30 mouse cellular contexts compared by ENCODE assay signal in the genomic region with DNA sequence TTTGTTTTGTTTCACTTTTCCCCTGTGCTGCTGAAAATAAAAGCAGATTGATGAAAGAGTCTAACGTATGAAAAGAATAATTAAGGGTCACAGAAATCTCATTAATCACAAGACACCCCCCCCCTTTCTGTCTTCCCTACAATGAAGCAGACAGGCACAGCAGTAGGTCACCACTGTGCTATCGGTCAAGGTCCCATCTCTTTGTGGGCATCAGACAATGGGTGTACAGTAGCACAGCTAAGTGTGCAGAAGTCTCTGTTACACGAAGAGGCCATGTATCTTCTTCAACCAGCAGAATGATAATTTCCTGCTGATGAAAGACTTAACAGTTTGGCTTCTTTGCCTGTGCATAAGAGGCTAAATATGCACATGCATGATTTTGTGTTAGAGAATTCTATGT. TPM values are rescaled to one million over a fixed set of nuclear protein-coding genes. Genes with fewer than 3 reads are reported as not detected.
"Had no signal": no experiment of that assay in that cellular context is flagged by ENCODE, and none has a peak within 500 bp of the region (broad histone marks: within the 10 kb centered on the region; RNA-seq: fewer than 3 reads in every experiment).

No protein-coding gene starts in this region.

- H3K9ac ChIP-seq: heart, embryonic 13.5 days; heart, embryonic 15.5 days; hindbrain, embryonic 15.5 days; kidney, embryonic 15.5 days; limb, embryonic 13.5 days; limb, embryonic 15.5 days; liver, embryonic 12.5 days; liver, embryonic 14.5 days had no signal

- DNase-seq: gastrocnemius, postnatal 14 days; gastrocnemius, postnatal 36 days; heart, adult 11 months; heart, adult 2 months; heart, postnatal 14 days; heart, postnatal 36 days; kidney, adult 11 months; kidney, adult 2 months; kidney, adult 9 months; kidney, postnatal 14 days; kidney, postnatal 36 days; layer of hippocampus, adult 9-11 months; layer of hippocampus, postnatal 36 days; left cerebral cortex, postnatal 4 days had no signal

- H3K36me3 ChIP-seq: heart, embryonic 15.5 days; hindbrain, embryonic 15.5 days; limb, embryonic 15.5 days; liver, embryonic 12.5 days had no signal

- H3K27me3 ChIP-seq: heart, embryonic 13.5 days; heart, embryonic 15.5 days; hindbrain, embryonic 15.5 days; kidney, embryonic 15.5 days; limb, embryonic 13.5 days; limb, embryonic 15.5 days; liver, embryonic 12.5 days had no signal

- H3K4me3 ChIP-seq: heart, adult 2 months; heart, embryonic 13.5 days; heart, embryonic 15.5 days; hindbrain, embryonic 15.5 days; kidney, embryonic 15.5 days; limb, embryonic 13.5 days; limb, embryonic 15.5 days; liver, embryonic 12.5 days had no signal

- H3K4me1 ChIP-seq: heart, embryonic 15.5 days; kidney, embryonic 15.5 days; liver, embryonic 12.5 days had no signal

- H3K9me3 ChIP-seq: heart, embryonic 13.5 days; heart, embryonic 15.5 days; hindbrain, embryonic 15.5 days; kidney, embryonic 15.5 days; limb, embryonic 13.5 days; limb, embryonic 15.5 days; liver, embryonic 12.5 days had no signal

- H3K4me2 ChIP-seq: heart, embryonic 11.5 days; heart, embryonic 13.5 days; heart, embryonic 15.5 days; hindbrain, embryonic 15.5 days; kidney, embryonic 15.5 days; limb, embryonic 13.5 days; limb, embryonic 15.5 days; liver, embryonic 12.5 days had no signal

- ATAC-seq: hindbrain, postnatal 0 days; intestine, embryonic 16.5 days; liver, embryonic 12.5 days had no signal

- H3K27ac ChIP-seq: heart, adult 2 months; heart, embryonic 13.5 days; heart, embryonic 15.5 days; hindbrain, embryonic 15.5 days; hindbrain, postnatal 0 days; kidney, embryonic 15.5 days; kidney, postnatal 0 days; limb, embryonic 13.5 days; limb, embryonic 15.5 days; liver, embryonic 12.5 days; liver, embryonic 14.5 days had no signal

RNA-seq across cellular contexts. Expression of a gene that starts 49.7 kb away (rescaled TPM):
- polyA plus RNA-seq: heart, adult 2 months; heart, embryonic 11.5 days; heart, embryonic 13.5 days; heart, embryonic 15.5 days; hindbrain, embryonic 15.5 days; intestine, embryonic 14.5 days; intestine, embryonic 16.5 days; kidney, adult 2 months; kidney, embryonic 15.5 days; kidney, postnatal 0 days; large intestine, adult 2 months; limb, embryonic 11.5 days; limb, embryonic 15.5 days; liver, adult 2 months; liver, embryonic 12.5 days; liver, embryonic 14.5 days had no signal
